Mouse (Mus musculus) kidney, adult 11 months (tissue): ENCODE measurements around the gene Gpr82.

ENCODE experiments used
- DNase-seq: peaks from one replicate; pipeline ENCODE4 v3.0.0; 2022

Gpr82 gene

DNA sequence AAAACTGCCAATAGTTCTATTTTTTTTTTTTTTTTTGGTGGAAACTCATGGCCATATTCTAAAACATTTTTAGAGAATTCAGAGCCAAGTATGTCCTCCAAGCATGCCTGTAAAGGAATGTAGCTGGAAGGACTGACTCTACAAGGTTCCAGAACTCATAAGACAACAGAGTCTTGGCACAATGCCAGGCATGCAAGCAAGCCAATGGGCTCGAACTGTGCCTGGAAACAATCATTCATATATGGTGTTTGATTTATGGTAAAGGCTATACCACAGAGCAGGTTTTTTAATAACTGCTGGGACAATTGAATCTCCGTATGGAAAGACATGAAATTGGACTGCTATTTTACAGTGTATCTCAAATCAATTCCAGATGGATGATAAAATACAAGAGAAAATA is 43.9 kb downstream of the Gpr82 start:
- no peak for DNase-seq

DNA sequence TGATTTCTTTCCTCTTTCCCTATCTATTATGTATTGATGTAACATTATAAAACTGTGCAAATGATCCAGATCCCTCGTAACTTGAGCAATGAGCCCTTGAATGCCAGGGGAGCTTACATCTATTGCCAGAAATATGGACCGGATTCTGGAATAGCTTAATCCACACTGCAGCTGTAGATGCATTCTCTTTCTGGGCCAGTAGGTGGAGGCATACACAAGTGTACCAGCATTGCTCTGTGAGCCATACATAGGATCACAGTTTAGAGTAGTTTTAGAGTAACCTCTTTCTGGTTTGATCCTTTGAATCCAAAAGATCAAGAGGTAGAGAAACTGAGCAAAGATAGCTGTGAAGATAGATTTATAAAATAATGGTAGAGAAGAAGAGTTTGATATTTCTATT is 49.0 kb downstream of the Gpr82 start:
- DNase-seq: peak; percentile 10
